Mouse (Mus musculus) hindlimb bud, embryonic 11.5 days (tissue): ENCODE data around the gene Olfr263.
"Not testable (repeated sequence)": the region's sequence is repeated elsewhere in the genome, so short reads cannot be mapped to it uniquely, and the experiment has no call there.

ENCODE experiments used
- DNase-seq: peaks from one replicate; pipeline ENCODE4 v3.0.0-alpha.2; 2012; ENCODE audit warnings: low read depth, low spot score; ENCODE audit errors: extremely low spot score

The Olfr263 gene

GRCm38 (mm10) chr13:21129339-21129738, at the start of gene Olfr263:
Olfr263 (plus strand) TSS chr13:21129639.
- not testable (repeated sequence) for DNase-seq

GRCm38 (mm10) chr13:21082686-21083085, 46.8 kb upstream of the Olfr263 start:
- DNase-seq = no peak

GRCm38 (mm10) chr13:21109759-21110158, 19.7 kb upstream of the Olfr263 start:
- no peak for DNase-seq

- no peak for DNase-seq
Measured at GRCm38 (mm10) chr13:21110441-21110840, 19.0 kb upstream of the Olfr263 start.

- DNase-seq = not testable (repeated sequence)
Measured at GRCm38 (mm10) chr13:21111183-21111582, 18.3 kb upstream of the Olfr263 start, which contains the start of gene Olfr1369-ps1. Olfr1369-ps1 (plus strand) TSS chr13:21111483.

GRCm38 (mm10) chr13:21114121-21114520, 15.3 kb upstream of the Olfr263 start:
- no peak for DNase-seq

- DNase-seq = no peak
Measured at GRCm38 (mm10) chr13:21142421-21142820, 13.0 kb downstream of the Olfr263 start.

GRCm38 (mm10) chr13:21145767-21146166, 16.3 kb downstream of the Olfr263 start, which contains the start of gene Olfr1368:
Olfr1368 (minus strand) TSS chr13:21145867.
- no peak for DNase-seq

GRCm38 (mm10) chr13:21155888-21156287, 26.4 kb downstream of the Olfr263 start:
- no peak for DNase-seq

GRCm38 (mm10) chr13:21158071-21158470, 28.6 kb downstream of the Olfr263 start:
- DNase-seq = no peak

- no peak for DNase-seq
Measured at GRCm38 (mm10) chr13:21158785-21159474, 29.5 kb downstream of the Olfr263 start.

GRCm38 (mm10) chr13:21159475-21159819, 30.0 kb downstream of the Olfr263 start:
- no peak for DNase-seq

GRCm38 (mm10) chr13:21160041-21160511, 30.6 kb downstream of the Olfr263 start:
- DNase-seq = no peak

- no peak for DNase-seq
Measured at GRCm38 (mm10) chr13:21160657-21161590, 31.5 kb downstream of the Olfr263 start.

GRCm38 (mm10) chr13:21161591-21161990, 32.2 kb downstream of the Olfr263 start:
- DNase-seq = no peak

- no peak for DNase-seq
Measured at GRCm38 (mm10) chr13:21162591-21162990, 33.2 kb downstream of the Olfr263 start.

- no peak for DNase-seq
Measured at GRCm38 (mm10) chr13:21166936-21167909, 37.8 kb downstream of the Olfr263 start.

GRCm38 (mm10) chr13:21167910-21168300, 38.5 kb downstream of the Olfr263 start:
- DNase-seq = no peak

- DNase-seq = no peak
Measured at GRCm38 (mm10) chr13:21168371-21169011, 39.1 kb downstream of the Olfr263 start.

GRCm38 (mm10) chr13:21169121-21169656, 39.8 kb downstream of the Olfr263 start:
- DNase-seq = no peak
